Mouse (Mus musculus): ENCODE measurements around the gene Tmem131.

Tmem131 gene

GRCm38 (mm10) chr1:36943653-36944052 lies at the start of gene Tmem131:
TSS of gene Tmem131 (minus strand) at chr1:36943666.
- DNase-seq (ENCODE audit: low spot score in 2 of 2), result no peak

GRCm38 (mm10) chr1:36988561-36988960 lies 45.1 kb upstream of the Tmem131 start:
- no peak for DNase-seq (ENCODE audit: low spot score in 2 of 2)

- no peak for DNase-seq (ENCODE audit: low spot score in 2 of 2)
Observed at GRCm38 (mm10) chr1:36988161-36988560, 44.7 kb upstream of the Tmem131 start.

- DNase-seq (ENCODE audit: low spot score in 2 of 2), result no peak
Observed at GRCm38 (mm10) chr1:36987172-36988148, 44.0 kb upstream of the Tmem131 start.

GRCm38 (mm10) chr1:36986396-36987160 lies 43.1 kb upstream of the Tmem131 start:
- no peak for DNase-seq (ENCODE audit: low spot score in 2 of 2)

GRCm38 (mm10) chr1:36985896-36986295 lies 42.4 kb upstream of the Tmem131 start:
- DNase-seq (ENCODE audit: low spot score in 2 of 2), result no peak

- DNase-seq (ENCODE audit: low spot score in 2 of 2), result no peak
Observed at GRCm38 (mm10) chr1:36984406-36984805, 40.9 kb upstream of the Tmem131 start.

GRCm38 (mm10) chr1:36983754-36984153 lies 40.3 kb upstream of the Tmem131 start:
- no peak for DNase-seq (ENCODE audit: low spot score in 2 of 2)

GRCm38 (mm10) chr1:36982191-36982961 lies 38.9 kb upstream of the Tmem131 start:
- DNase-seq (ENCODE audit: low spot score in 2 of 2), result no peak

- no peak for DNase-seq (ENCODE audit: low spot score in 2 of 2)
Observed at GRCm38 (mm10) chr1:36976770-36977169, 33.3 kb upstream of the Tmem131 start.

GRCm38 (mm10) chr1:36970918-36971617 lies 27.6 kb upstream of the Tmem131 start:
- DNase-seq (ENCODE audit: low spot score in 2 of 2), result no peak

GRCm38 (mm10) chr1:36965831-36966230 lies 22.4 kb upstream of the Tmem131 start:
- DNase-seq (ENCODE audit: low spot score in 2 of 2), result no peak

- DNase-seq (ENCODE audit: low spot score in 2 of 2), result no peak
Observed at GRCm38 (mm10) chr1:36962379-36963176, 19.1 kb upstream of the Tmem131 start.

- no peak for DNase-seq (ENCODE audit: low spot score in 2 of 2)
Observed at GRCm38 (mm10) chr1:36960509-36961222, 17.2 kb upstream of the Tmem131 start.

- no peak for DNase-seq (ENCODE audit: low spot score in 2 of 2)
Observed at GRCm38 (mm10) chr1:36949591-36950184, 6.2 kb upstream of the Tmem131 start.

- DNase-seq (ENCODE audit: low spot score in 2 of 2), result no peak
Observed at GRCm38 (mm10) chr1:36947448-36947847, 4.0 kb upstream of the Tmem131 start.

GRCm38 (mm10) chr1:36940381-36940762 lies 3.1 kb downstream of the Tmem131 start:
- no peak for DNase-seq (ENCODE audit: low spot score in 2 of 2)

- peak; percentile 91 to 93 for DNase-seq (ENCODE audit: low spot score in 2 of 2)
Observed at GRCm38 (mm10) chr1:36939506-36940380, 3.7 kb downstream of the Tmem131 start.
